Mouse (Mus musculus) cerebellum, adult 2 months (tissue): ENCODE measurements around the gene Ppp4r1. TPM values are rescaled to one million over a fixed set of nuclear protein-coding genes. Genes with fewer than 3 reads are reported as not detected.

Experiments
- DNase-seq, 2 experiments: peaks; one replicate each; pipeline ENCODE4 v3.0.0; 2021
- H3K27ac ChIP-seq: fragments of 200-500 bp; 2 replicates; pipeline ENCODE4 v1.5.1; 2012; ENCODE audit warnings: low read length, control low read depth, inconsistent platforms; ENCODE audit not compliant: insufficient read depth
- H3K27me3 ChIP-seq: fragments of 200-500 bp; 2 replicates; pipeline ENCODE4 v1.6.1; 2012; ENCODE audit warnings: inconsistent platforms, mild to moderate bottlenecking, low read length, moderate library complexity; ENCODE audit not compliant: control insufficient read depth, insufficient read depth
- H3K4me1 ChIP-seq: fragments of 200-500 bp; 2 replicates; pipeline ENCODE4 v1.6.1; 2011; ENCODE audit warnings: low read length; ENCODE audit not compliant: control insufficient read depth, insufficient read depth
- H3K4me3 ChIP-seq: fragments of 200-500 bp; replicated peaks from 2 replicates; pipeline ENCODE3; 2011; ENCODE audit warnings: mild to moderate bottlenecking, low read depth, low read length, control low read depth; ENCODE audit not compliant: insufficient read depth
- CTCF ChIP-seq: fragments of 200-500 bp; IDR thresholded peaks from 2 replicates; pipeline ENCODE4 v1.5.1; 2011; ENCODE audit warnings: low read depth, mild to moderate bottlenecking, control low read depth, low read length, moderate library complexity, borderline replicate concordance; ENCODE audit not compliant: insufficient read depth
- POLR2A ChIP-seq: fragments of 200-500 bp; IDR thresholded peaks from 2 replicates; pipeline ENCODE4 v1.6.1; 2011; ENCODE audit warnings: low read length, control low read depth, borderline replicate concordance; ENCODE audit not compliant: insufficient read depth
- WGBS: fragments of 180-500 bp; shearing (Covaris S2); methylation state at CpG from one replicate; pipeline ENCODE4 v1.1.7; 2018; 5-methylcytosine and 5-hydroxymethylcytosine counted together
- polyA plus RNA-seq: library from polyadenylated mRNA; depleted of rRNA; stranded (reverse); fragments of >200 nt; gene quantifications from 2 replicates; pipeline ENCODE4 v1.2.3, GENCODE M21; 2012

Gene Ppp4r1
- polyA plus RNA-seq, 1 experiment: 72.9 TPM

DNA sequence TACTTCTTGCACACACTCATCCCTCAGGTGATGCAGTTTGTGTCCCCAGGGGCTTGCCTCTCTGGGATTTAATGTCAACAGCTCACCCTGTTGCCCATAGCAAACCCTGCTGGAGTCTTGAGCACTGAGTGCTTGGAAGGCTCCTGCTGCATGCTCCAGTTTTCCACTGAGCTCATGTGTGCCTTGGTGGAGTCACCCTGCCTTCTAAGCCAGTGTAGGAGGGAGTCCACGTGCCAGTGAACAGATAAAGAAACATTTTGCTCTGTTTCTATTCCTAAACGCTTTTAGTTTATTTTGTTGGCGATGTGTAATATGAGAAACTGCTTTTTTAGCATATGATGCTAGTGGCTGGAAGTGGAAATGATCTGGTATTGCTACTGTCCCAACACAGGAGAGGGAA lies 54.4 kb downstream of the Ppp4r1 start:
- WGBS: 97% methylated on average over 3 of the region's 3 CpGs
- TF ChIP-seq POLR2A (no peak), CTCF (no peak)
- Histone ChIP-seq H3K4me1 (peaks cover 6% of the 10 kb centered on the region), H3K27me3 (no peaks in the 10 kb centered on the region), H3K27ac (no peak overlapping the region), H3K4me3 (no peak overlapping the region)
- DNase-seq: no peak

DNA sequence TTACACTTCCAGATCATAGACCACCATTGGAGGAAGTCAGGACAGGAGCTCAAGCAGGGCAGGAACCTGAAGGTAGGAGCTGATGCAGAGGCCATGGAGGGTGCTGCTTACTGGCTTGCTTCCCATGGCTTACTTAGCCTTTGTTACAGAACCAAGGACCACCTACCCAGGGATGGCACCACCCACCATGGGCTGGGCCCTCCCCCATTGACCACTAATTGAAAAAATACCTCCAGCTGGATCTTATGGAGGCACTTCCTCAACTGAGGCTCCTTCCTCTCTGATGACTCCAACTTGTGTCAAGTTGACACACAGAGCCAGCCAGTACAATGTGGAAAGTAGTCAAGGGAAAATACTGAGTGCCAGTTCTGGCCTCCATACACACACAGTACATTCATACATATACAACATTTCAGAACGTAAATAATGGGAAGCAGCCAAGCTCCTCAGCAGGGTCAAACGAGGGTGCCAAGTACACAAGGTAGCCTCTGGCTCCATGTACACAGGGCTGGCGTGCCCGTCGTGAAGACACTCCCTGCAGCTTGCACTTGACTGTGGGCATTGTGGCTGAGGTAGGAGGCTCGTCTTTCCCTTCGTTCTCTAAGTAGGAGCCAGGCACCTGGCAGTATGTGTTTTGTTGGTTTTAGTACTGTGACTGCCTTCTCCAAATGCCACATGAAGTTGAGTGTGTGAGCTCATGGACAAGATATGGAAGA lies 57.3 kb downstream of the Ppp4r1 start:
- no peak for DNase-seq
- WGBS: 13% methylated on average over 7 of the region's 7 CpGs
- TF ChIP-seq CTCF (no peak), POLR2A (no peak)
- no peak overlapping the region for H3K27ac ChIP-seq
- H3K4me3 ChIP-seq: no peak overlapping the region
- H3K27me3 ChIP-seq: no peaks in the 10 kb centered on the region
- H3K4me1 ChIP-seq: peaks cover 26% of the 10 kb centered on the region

DNA sequence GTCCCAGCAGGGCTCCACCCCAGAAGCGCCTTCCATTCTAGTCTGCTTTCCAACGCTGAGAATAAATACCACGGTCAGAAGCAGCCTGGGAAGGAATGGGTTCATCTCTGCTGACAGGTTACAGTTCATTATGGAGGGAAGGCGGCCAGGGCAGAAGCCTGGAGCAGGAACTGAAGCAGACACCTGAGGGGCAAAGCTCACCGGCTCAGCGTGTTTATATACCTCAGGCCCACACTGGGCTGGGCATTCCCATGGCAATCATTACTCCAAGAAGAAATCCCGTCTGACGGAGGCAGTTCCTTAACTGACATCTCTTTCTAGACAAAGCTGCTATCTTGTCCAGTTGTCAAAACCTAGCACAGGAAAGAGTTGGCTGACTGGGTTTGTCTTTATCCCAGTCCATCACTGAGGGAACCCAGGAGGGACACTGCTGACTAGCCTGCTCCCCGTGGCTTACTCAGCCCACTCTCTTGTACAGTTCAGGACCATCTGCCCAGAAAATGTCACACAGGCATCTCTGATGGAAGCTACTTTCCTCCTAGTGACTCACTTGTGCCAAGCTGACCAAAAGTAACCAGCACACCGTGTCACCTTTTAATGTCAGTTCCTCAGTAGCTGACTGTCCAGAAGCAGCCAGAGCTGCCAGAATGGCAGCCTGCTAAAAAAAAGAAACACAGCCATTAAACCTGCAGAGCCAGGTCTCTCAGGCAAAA lies 60.5 kb downstream of the Ppp4r1 start:
- no peak for TF ChIP-seq CTCF
- no peak for TF ChIP-seq POLR2A
- 18% methylated on average over 10 of the region's 10 CpGs for WGBS
- DNase-seq: peak in 1 of 2 experiments; percentile 64

DNA sequence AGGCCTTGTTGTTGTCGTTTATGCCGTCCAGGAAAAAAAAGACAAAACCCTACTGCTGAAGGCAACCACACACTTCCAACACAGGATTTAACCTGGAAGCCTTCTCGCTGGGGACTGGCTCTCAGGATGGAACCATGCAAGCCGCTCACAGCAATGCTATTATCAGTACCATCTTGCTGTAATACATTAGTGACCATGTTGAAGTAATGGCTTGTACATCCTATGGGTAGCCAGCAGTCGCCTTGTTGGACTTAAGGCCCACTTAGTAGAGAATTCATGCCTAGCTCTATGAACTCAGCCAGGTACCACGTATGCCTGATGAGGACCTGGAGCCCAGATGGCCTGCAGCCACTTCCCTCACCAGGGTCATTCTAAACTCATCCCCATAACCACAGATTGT lies 63.0 kb downstream of the Ppp4r1 start:
- peaks cover 28% of the 10 kb centered on the region for H3K4me1 ChIP-seq
- TF ChIP-seq POLR2A: no peak
- no peak for TF ChIP-seq CTCF
- H3K27me3 ChIP-seq: no peaks in the 10 kb centered on the region
- H3K4me3 ChIP-seq: no peak overlapping the region
- DNase-seq: no peak
- H3K27ac ChIP-seq: no peak overlapping the region
- WGBS: 92% methylated on average over 6 of the region's 6 CpGs

More for the DNA sequence above, 60.5 kb downstream of the Ppp4r1 start:
- no peak overlapping the region for H3K4me3 ChIP-seq
- no peak overlapping the region; the same call in 1 of the 2 replicates for H3K27ac ChIP-seq
- H3K27me3 ChIP-seq: no peaks in the 10 kb centered on the region
- peaks cover 31% of the 10 kb centered on the region for H3K4me1 ChIP-seq

DNA sequence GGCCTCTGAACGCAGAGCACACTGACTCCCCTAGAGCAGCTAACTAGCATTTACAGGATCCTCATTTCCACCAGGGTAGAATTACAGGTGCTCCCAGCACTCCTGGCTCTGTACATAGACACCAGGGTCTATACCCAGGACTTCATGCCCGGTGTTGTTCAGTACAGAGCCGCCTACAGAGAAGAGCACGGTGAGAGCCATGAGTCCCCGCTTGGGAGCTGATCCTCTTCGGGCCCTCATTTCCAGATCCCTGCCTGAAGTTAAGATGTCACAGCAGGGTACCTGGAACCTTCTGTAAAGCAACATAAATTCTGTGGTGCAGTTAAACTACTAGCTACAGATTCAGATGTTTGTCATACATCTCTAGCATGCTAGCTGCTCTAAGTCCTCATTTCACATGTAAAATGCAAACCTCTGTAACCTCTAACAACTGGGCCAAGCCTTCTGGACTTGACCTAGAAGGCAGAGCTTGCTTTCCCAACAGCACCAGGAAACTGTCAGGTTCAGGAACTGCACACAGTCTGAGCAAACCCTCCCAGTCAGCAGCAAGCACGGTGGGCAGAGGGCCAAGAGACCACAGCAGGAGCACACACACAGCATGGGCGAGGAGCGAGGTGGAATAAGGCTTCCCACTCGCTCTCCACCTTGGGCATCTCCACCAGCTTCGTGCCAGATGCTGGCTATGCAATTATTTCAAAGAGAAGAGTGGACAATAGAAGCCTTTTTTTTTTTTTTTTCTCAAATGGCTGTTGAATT lies 65.5 kb downstream of the Ppp4r1 start:
- H3K4me1 ChIP-seq: peaks cover 19% of the 10 kb centered on the region
- H3K27me3 ChIP-seq: no peaks in the 10 kb centered on the region
- no peak for TF ChIP-seq POLR2A
- no peak for TF ChIP-seq CTCF
- no peak overlapping the region for H3K4me3 ChIP-seq
- 7% methylated on average over 11 of the region's 11 CpGs for WGBS
- peak; percentile 71 to 74 for DNase-seq
- H3K27ac ChIP-seq: no peak overlapping the region

DNA sequence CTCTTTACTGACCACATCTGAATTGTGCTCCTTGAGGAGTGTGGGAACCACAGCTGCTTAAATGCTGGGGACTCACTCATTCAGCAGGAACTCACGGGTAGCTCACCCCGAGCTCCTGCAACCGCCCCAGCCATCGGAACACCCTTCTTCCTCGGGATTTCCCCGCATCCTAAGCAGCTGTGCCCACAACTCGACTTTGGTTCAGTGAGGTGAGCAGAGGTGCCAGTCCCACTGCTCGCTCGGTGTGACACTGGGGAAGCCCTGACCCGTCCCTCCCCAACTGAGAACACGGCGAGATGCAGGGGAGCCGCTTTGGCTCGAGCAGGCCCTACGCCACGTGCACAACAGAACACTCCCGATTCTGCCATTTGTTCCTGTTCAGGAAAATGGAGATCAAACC lies 68.1 kb downstream of the Ppp4r1 start:
- DNase-seq: no peak
- TF ChIP-seq POLR2A (no peak), CTCF (no peak)
- no peak overlapping the region for H3K4me3 ChIP-seq
- peaks cover 8% of the 10 kb centered on the region for H3K4me1 ChIP-seq
- H3K27me3 ChIP-seq: no peaks in the 10 kb centered on the region
- no peak overlapping the region for H3K27ac ChIP-seq
- 89% methylated on average over 17 of the region's 17 CpGs for WGBS

DNA sequence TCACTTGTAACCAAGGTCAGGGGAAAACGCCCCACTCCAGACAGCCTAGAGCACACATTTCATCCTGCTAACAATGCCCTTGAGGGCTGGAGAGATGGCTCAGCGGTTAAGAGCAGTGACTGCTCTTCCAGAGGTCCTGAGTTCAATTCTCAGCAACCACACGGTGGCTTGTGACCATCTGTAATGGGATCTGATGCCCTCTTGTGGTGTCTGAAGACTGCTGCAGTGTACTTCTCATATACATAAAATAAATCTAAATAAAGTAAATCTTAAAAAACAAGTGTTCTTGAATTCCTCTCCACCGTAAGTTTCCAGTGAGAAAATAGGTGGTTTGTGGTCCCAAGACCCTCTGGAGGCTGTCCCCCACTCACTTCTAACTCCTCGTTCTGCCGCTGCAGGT lies 69.4 kb downstream of the Ppp4r1 start:
- Histone ChIP-seq H3K4me1 (peaks cover 8% of the 10 kb centered on the region), H3K27me3 (no peaks in the 10 kb centered on the region), H3K27ac (no peak overlapping the region), H3K4me3 (no peak overlapping the region)
- TF ChIP-seq POLR2A (no peak), CTCF (no peak)
- DNase-seq: no peak
- 89% methylated on average over 6 of the region's 6 CpGs for WGBS
